Mouse (Mus musculus) retina, embryonic 14.5 days (tissue): ENCODE data around the gene Lgsn.

Source experiments
- DNase-seq: peaks from one replicate; pipeline ENCODE4 v3.0.0-alpha.2; 2015; ENCODE audit warnings: low spot score

The Lgsn gene

GRCm38 (mm10) chr1:31214831-31215230 is 38.6 kb downstream of the Lgsn start:
- DNase-seq, result no peak

DNA sequence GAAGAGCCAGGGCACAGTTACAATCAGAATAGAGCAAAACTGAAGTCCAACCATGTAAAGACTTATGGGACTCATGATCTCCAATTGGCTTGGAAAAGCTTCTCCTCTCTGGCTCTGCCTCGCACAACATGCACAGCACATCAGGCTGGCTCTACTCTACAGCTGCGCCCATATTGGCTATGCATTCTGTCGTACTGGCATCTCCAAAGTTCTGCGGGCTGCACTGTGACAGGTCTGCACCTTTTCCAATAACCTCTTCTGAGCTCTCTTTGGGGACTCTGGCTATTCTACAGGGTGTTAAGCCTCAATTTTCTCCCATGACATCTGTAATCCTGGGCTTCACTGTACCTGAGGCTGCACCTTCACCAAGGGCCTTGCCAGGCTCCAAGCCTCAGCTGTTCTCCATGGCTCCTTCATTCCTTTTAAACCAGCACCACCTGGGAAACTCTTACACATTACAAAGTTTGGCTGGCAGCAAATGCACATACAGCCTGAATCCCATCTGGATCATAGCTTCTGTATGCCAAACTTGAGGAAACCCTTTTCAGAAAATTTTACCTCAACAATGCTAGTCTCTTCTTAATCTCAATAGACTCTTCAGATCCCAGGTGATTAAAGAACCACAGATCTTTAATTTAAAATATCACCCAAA is 44.5 kb downstream of the Lgsn start:
- DNase-seq, result no peak

DNA sequence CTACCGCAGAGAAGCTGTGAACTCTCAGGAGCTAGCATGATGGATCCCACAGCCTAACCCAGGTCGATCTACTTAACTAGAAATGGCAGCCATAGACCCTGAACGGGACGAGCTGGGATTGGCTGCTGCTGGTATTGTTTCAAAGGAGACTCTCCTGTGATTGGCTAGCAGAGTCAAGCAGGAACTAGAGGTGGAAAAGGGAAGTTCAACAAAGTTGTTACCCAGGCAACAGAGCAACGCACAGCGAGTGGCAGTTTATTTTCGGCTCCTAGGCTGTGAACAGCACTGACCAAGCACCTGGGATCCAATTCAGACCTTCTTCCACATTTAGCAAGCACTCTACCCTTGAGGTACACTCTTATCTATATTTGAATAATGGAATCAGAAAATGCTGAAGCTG is 46.4 kb downstream of the Lgsn start, which contains the start of the genes 4931428L18Rik and Pih1d3:
TSS of gene 4931428L18Rik (minus strand) at position 121 of the 400 bp plus-strand sequence.
TSS of gene Pih1d3 (plus strand) at position 275 of the 400 bp plus-strand sequence.
- DNase-seq, result no peak

DNA sequence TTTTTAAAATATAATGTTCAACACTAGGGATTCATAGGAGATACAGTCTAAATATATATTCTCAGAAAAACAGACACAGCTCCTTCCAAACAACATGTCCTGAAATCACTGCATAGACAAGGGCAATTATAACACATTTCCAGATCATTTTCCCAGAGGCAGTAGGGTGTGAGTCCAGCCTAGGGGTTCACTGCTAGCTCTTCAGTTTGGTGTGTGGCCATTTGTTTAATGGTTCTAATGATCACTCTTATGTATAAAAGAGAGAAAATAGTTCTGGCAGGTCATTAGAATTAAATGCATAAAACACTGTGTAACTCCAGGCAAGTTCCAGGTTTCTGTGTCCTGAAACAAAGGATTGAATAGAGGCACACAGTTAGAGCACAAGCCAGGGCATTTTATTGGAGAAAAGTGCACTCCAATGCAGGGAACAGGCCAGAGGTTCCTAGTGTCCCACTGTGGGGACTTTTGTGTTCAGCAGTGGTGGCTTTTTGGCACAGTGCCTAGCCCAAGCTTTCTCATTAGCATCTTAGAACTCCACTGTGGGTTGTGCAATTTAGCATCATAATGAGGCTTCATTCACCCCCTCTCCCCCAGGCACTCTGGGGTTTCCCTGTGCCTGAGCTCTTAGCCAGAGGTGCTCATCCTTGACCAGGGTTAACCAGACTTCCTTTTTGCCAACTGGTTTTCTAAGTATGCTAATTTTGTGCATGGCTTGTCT is 57.3 kb downstream of the Lgsn start:
- peak; percentile 63 for DNase-seq
